Mouse (Mus musculus) liver, embryonic 13.5 days (tissue): ENCODE results near the gene Spata1. TPM values are rescaled to one million over a fixed set of nuclear protein-coding genes. Genes with fewer than 3 reads are reported as not detected.

Experiments
- ATAC-seq: fragments of 200-750 bp; cut with Nextera tagmentation; 2 replicates; pipeline ENCODE4 v1.8.0; 2017; ENCODE audit warnings: low read depth, mild to moderate bottlenecking, moderate number of reproducible peaks, moderate library complexity
- DNase-seq: peaks from one replicate; pipeline ENCODE4 v3.0.0; 2022
- H3K27ac ChIP-seq: fragments of 300-500 bp; sonication (generic); 2 replicates; pipeline ENCODE4 v1.5.1; 2015; ENCODE audit warnings: moderate library complexity, mild to moderate bottlenecking, inconsistent platforms
- H3K27me3 ChIP-seq: fragments of 300-500 bp; sonication (generic); 2 replicates; pipeline ENCODE4 v1.6.1; 2015; ENCODE audit warnings: mild to moderate bottlenecking, inconsistent platforms
- H3K36me3 ChIP-seq: fragments of 300-500 bp; sonication (generic); 2 replicates; pipeline ENCODE4 v1.6.1; 2015; ENCODE audit warnings: mild to moderate bottlenecking, inconsistent platforms
- H3K4me1 ChIP-seq: fragments of 300-500 bp; sonication (generic); replicated peaks from 2 replicates; pipeline ENCODE4 v1.6.1; 2015; ENCODE audit warnings: inconsistent platforms
- H3K4me2 ChIP-seq: fragments of 300-500 bp; sonication (generic); 2 replicates; pipeline ENCODE4 v1.6.1; 2015; ENCODE audit warnings: inconsistent platforms, mild to moderate bottlenecking, moderate library complexity
- H3K4me3 ChIP-seq: fragments of 300-500 bp; sonication (generic); replicated peaks from 2 replicates; pipeline ENCODE4 v1.5.1; 2015; ENCODE audit warnings: mild to moderate bottlenecking, inconsistent platforms
- H3K9ac ChIP-seq: fragments of 300-500 bp; sonication (generic); 2 replicates; pipeline ENCODE4 v1.6.1; 2015; ENCODE audit warnings: mild to moderate bottlenecking, inconsistent platforms
- H3K9me3 ChIP-seq: fragments of 300-500 bp; sonication (generic); replicated peaks from 2 replicates; pipeline ENCODE4 v1.6.1; 2016; ENCODE audit warnings: inconsistent platforms
- WGBS: fragments of 180-500 bp; shearing (Covaris S2); methylation state at CpG from one replicate; pipeline ENCODE4 v1.1.7; 2015; ENCODE audit not compliant: insufficient replicate concordance; 5-methylcytosine and 5-hydroxymethylcytosine counted together
- polyA plus RNA-seq: library from polyadenylated mRNA; unstranded; fragments of >200 nt; fragmentation: Nextera tagmentation; extraction: Ambion mirVana; gene quantifications from 2 replicates; pipeline ENCODE4 v1.2.1, GENCODE M21; 2015

The Spata1 gene
- polyA plus RNA-seq, 1 experiment from 2014 or later, result 0.88 TPM

DNA sequence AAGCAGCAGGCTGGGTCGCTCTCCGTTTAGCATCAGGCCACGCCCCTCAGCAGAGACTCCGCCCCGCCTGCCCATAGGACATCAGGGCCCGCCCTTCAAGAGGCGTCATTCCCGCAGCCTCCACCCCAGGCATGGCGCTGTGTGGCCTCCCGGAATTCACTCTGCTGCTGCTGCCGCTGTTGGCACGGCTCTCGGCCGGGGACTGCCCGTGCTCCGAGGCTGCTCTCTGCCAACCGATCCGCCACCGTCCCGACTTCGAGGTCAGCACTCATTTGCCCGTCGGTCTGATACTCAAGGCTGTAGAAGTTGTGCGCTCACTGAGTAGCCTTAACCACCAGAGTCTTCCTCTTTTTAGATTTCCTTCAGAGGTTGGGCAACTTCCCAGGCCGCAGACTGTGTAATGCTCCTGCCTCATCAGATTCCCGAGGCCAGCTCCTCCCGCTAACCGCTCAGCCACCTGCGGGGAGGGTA lies 49.1 kb downstream of the Spata1 start:
- DNase-seq, result peak; percentile 93
- H3K4me2 ChIP-seq, result peak overlapping the region; percentile 90
- H3K9me3 ChIP-seq, result 0 out of 2 replicates have a peak, but pooled peaks cover 5% of the 10 kb centered on the region
- H3K27ac ChIP-seq, result peak overlapping the region; percentile 78
- no peaks in the 10 kb centered on the region for H3K27me3 ChIP-seq
- H3K4me1 ChIP-seq, result peaks cover 34% of the 10 kb centered on the region
- peak overlapping the region; percentile 71 for H3K4me3 ChIP-seq
- peak; percentile 99 for ATAC-seq
- WGBS, result under 1% methylated on average over 29 of the region's 29 CpGs
- peaks cover 9% of the 10 kb centered on the region for H3K36me3 ChIP-seq
- H3K9ac ChIP-seq, result peak overlapping the region; percentile 81

DNA sequence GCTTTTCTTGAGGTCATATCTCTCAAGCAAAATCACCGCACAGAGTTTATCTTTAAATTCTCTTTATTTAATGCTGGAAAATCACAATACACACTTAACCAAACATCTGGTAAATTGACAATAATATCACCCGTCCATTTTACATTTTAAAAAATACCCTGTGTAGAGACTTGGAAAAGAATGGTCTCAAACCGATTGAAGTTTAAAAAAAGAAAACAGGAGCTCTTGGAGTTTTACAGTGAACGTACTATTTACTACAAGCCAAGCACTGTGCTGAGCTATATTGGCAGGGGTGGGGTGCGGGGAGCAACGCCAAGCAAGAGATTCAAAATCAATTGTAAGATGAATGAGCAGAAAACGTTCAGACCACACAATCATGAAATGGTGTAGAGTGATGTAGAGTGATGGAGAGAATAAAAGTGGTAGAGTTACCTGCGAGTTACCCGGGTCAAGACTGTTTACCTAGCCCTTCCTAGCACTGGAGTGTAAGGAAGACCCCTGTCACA lies 49.8 kb downstream of the Spata1 start, which contains the start of gene Ctbs:
Gene Ctbs, plus strand, starts transcription at position 51 of the 506 bp plus-strand sequence.
- Histone ChIP-seq H3K27me3 (no peaks in the 10 kb centered on the region), H3K27ac (peak within 1 kb of the TSS; percentile 78)
- 47% methylated on average over 9 of the region's 9 CpGs for WGBS

DNA sequence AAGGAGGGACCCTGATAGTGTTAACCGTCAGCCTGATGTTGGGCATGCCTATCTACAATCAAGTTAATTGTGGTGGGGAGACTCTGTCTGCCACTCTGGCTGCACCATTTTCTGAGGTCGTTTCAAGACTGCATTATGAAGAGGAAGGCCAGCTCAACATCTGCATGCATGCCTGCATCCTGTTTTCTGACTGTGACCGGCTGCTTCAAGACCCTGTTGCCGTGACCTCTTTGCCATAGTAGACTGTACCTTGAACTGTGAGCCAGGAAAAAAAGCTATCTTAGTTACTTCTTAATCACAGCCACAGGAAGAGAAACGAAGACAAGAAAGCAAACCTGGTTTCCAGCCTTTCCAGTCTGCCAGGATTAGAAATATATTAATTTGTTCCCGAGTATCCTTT lies 50.6 kb downstream of the Spata1 start:
- ATAC-seq (no peak), DNase-seq (no peak)
- H3K4me3 ChIP-seq, result no peak overlapping the region
- H3K4me2 ChIP-seq, result no peak overlapping the region
- H3K27ac ChIP-seq, result no peak overlapping the region
- H3K4me1 ChIP-seq, result peaks cover 34% of the 10 kb centered on the region
- no peak overlapping the region for H3K9ac ChIP-seq
- no peaks in the 10 kb centered on the region for H3K27me3 ChIP-seq
- H3K9me3 ChIP-seq, result 0 out of 2 replicates have a peak, but pooled peaks cover 5% of the 10 kb centered on the region
- 55% methylated on average over 6 of the region's 6 CpGs for WGBS
- H3K36me3 ChIP-seq, result peaks cover 20% of the 10 kb centered on the region

More for the DNA sequence above, 49.8 kb downstream of the Spata1 start, which contains the start of gene Ctbs:
- Histone ChIP-seq H3K4me1 (peaks cover 34% of the 10 kb centered on the region), H3K4me3 (peak within 1 kb of the TSS; percentile 71), H3K9me3 (0 out of 2 replicates have a peak, but pooled peaks cover 5% of the 10 kb centered on the region), H3K4me2 (peak within 1 kb of the TSS; percentile 90), H3K9ac (peak within 1 kb of the TSS; percentile 81), H3K36me3 (peaks cover 15% of the 10 kb centered on the region)
- no peak for DNase-seq
- 0 out of 2 replicates have a peak, but pooled peaks have one; percentile 0 for ATAC-seq

DNA sequence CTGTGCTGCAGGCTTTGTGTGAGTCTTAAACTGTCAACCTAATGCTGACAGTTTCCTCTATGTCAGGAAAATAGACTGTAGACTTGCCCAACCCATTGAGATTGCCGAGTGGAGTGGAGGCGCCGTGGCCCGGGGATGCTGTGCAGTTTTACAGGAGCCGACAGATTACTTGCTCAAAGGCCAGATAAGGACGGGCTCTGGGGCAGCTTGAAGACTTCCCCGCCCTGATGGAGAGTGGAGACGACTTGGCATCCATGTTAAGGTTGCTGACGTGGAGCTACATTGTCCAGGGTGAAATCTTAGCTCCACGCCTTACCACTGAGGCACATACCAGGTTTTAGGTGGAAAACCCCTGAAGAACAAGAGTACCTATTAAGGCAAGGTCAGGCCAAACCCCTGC lies 51.2 kb downstream of the Spata1 start:
- WGBS, result 45% methylated on average over 10 of the region's 10 CpGs
- DNase-seq (no peak), ATAC-seq (no peak)
- Histone ChIP-seq H3K4me2 (no peak overlapping the region), H3K4me3 (no peak overlapping the region), H3K9me3 (0 out of 2 replicates have a peak, but pooled peaks cover 5% of the 10 kb centered on the region), H3K27ac (no peak overlapping the region), H3K9ac (no peak overlapping the region), H3K4me1 (peaks cover 34% of the 10 kb centered on the region), H3K27me3 (no peaks in the 10 kb centered on the region), H3K36me3 (peaks cover 26% of the 10 kb centered on the region)

DNA sequence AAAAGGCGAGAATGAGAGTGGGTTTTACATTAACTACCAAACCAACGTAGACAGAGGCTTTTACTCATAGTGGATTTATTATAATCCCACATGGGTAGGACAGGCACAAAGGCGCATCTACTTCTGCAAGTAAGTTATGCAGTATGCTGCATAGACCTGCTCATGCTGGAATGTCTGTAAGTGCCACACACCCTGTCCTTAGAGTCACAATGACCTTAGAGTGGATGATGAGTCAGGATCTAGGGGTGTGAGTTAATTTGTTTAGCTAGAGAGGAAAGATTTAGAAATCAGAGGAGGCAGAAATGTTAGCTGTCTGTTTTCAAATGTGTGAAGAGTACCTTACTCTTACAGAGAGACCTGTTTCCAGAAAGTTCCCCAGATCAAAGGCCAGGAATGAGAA lies 52.0 kb downstream of the Spata1 start:
- Histone ChIP-seq H3K9me3 (0 out of 2 replicates have a peak, but pooled peaks cover 5% of the 10 kb centered on the region), H3K9ac (no peak overlapping the region), H3K4me3 (no peak overlapping the region), H3K36me3 (peaks cover 33% of the 10 kb centered on the region), H3K4me1 (peaks cover 34% of the 10 kb centered on the region), H3K27me3 (no peaks in the 10 kb centered on the region), H3K27ac (no peak overlapping the region), H3K4me2 (no peak overlapping the region)
- 80% methylated on average over 3 of the region's 3 CpGs for WGBS
- DNase-seq (no peak), ATAC-seq (no peak)

DNA sequence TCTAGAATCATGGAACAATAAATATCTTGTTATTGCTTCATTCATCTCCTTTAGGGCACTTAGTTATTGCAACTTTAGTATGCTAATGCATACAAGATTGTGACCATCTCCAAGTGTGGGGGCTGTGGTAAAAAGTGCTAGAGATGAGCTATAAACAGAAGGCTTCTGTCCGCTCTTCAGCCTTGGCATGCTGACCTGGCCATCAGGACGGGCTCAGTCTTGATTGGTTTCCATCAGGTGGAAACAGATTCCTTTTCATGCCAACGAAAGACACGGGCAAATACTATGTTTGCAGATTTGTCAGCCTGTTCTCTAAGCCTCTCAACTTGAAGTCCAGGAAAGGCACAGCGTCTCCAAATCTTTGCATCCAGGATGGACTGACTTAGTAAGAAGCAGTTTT lies 52.4 kb downstream of the Spata1 start:
- 91% methylated on average over 5 of the region's 5 CpGs for WGBS
- DNase-seq, result no peak
- H3K27me3 ChIP-seq, result no peaks in the 10 kb centered on the region
- H3K4me1 ChIP-seq, result peaks cover 33% of the 10 kb centered on the region
- no peak for ATAC-seq
- H3K4me2 ChIP-seq, result no peak overlapping the region
- H3K27ac ChIP-seq, result no peak overlapping the region
- H3K9ac ChIP-seq, result no peak overlapping the region
- peaks cover 37% of the 10 kb centered on the region for H3K36me3 ChIP-seq
- H3K4me3 ChIP-seq, result no peak overlapping the region
- H3K9me3 ChIP-seq, result 0 out of 2 replicates have a peak, but pooled peaks cover 5% of the 10 kb centered on the region

DNA sequence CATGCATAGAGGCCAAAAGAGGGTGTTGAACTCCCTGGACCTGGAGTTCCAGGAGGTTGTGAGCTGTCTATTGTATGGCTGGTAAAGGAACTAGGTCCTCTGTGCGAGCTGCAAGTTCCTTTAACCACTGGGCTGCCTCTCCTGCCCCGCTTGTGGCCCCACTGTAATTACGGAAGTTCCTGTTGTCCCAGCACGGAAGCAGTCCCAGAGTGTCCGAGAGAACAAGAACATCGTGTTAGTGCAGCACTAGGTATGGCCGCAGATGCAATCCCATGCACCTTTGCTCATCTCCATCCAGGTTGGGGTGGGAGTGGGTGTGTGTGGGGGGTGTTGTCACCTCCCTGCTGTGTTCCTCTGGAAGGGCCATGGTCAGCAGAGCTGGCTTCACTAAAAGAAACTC lies 54.7 kb downstream of the Spata1 start:
- Histone ChIP-seq H3K36me3 (peaks cover 59% of the 10 kb centered on the region), H3K9ac (no peak overlapping the region), H3K4me1 (peaks cover 12% of the 10 kb centered on the region), H3K27me3 (no peaks in the 10 kb centered on the region), H3K27ac (no peak overlapping the region), H3K4me3 (no peak overlapping the region), H3K4me2 (no peak overlapping the region), H3K9me3 (0 out of 2 replicates have a peak, but pooled peaks cover 5% of the 10 kb centered on the region)
- 81% methylated on average over 7 of the region's 7 CpGs for WGBS
- DNase-seq (no peak), ATAC-seq (no peak)

DNA sequence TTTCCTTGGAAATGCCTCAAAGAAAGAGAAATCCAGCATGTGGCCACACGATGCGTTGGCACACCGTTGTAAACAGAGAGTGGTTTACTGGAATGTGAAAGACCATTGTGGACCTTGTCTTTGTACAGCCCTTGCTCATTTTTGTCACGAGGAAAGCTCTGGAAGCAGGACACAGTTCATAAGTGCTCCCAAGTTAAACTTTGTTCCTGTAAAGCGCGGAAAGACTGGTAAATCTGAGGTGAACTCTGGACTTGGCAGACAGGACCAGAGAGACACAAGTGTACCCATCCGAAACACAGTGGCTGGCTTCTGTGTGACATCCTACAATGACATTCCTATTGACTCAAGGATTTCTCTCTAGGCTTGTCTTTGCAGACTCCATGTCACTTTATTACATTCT lies 56.2 kb downstream of the Spata1 start:
- H3K4me1 ChIP-seq, result peaks cover 6% of the 10 kb centered on the region
- H3K4me3 ChIP-seq, result no peak overlapping the region
- H3K9me3 ChIP-seq, result 0 out of 2 replicates have a peak, but pooled peaks cover 5% of the 10 kb centered on the region
- no peak overlapping the region for H3K9ac ChIP-seq
- peaks cover 72% of the 10 kb centered on the region for H3K36me3 ChIP-seq
- DNase-seq (no peak), ATAC-seq (peak; percentile 15; the same call in 1 of the 2 replicates)
- no peak overlapping the region for H3K27ac ChIP-seq
- no peak overlapping the region for H3K4me2 ChIP-seq
- no peaks in the 10 kb centered on the region for H3K27me3 ChIP-seq
- 88% methylated on average over 7 of the region's 7 CpGs for WGBS

DNA sequence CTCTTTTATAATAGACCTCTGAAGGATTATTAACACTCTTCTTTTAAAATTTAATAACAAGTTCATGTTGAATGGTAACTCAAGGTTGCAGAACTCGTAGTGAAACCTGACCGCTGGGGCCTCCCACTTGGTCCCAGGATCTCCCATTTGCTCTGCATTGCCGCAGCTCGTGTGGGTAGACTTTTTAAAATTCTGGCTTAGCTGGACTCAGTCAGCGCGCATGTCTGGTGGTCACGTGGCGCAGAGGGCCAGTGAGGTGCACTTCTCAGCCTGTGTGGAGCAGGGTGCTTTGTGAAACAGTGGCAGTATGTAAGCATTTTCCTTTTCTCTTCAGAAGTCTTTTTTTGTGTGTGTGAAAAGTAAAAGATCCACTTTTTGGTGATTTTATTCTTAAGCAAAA lies 56.6 kb downstream of the Spata1 start:
- no peak overlapping the region for H3K27ac ChIP-seq
- no peak overlapping the region for H3K9ac ChIP-seq
- no peaks in the 10 kb centered on the region for H3K27me3 ChIP-seq
- WGBS, result 89% methylated on average over 8 of the region's 8 CpGs
- 0 out of 2 replicates have a peak, but pooled peaks cover 5% of the 10 kb centered on the region for H3K9me3 ChIP-seq
- H3K4me1 ChIP-seq, result peaks cover 2% of the 10 kb centered on the region
- no peak overlapping the region for H3K4me2 ChIP-seq
- no peak overlapping the region for H3K4me3 ChIP-seq
- H3K36me3 ChIP-seq, result peaks cover 77% of the 10 kb centered on the region
- DNase-seq (no peak), ATAC-seq (no peak)

DNA sequence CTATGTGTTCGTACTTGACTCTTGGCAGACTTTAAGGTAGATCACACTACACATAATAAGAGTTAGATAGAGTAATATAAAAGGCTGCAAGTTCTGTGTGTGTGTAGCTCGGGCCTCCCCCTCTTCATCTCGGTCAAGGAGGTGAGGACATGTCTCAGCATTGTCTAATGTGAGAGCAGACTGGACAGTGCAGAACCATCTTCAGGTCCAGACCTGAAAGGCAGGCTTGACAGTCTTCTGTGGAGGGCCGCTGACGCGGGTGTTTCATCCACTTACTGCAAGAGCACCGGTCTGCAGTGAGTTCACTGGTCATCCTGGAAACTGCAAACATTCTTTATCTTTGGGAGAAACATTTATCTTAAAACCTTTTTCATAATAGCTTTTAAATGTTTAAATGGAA lies 57.1 kb downstream of the Spata1 start:
- Histone ChIP-seq H3K27me3 (no peaks in the 10 kb centered on the region), H3K27ac (no peak overlapping the region), H3K4me2 (no peak overlapping the region), H3K9ac (no peak overlapping the region), H3K9me3 (0 out of 2 replicates have a peak, but pooled peaks cover 5% of the 10 kb centered on the region), H3K4me1 (no peaks in the 10 kb centered on the region), H3K4me3 (no peak overlapping the region), H3K36me3 (peaks cover 81% of the 10 kb centered on the region)
- DNase-seq, result no peak
- ATAC-seq, result no peak
- 91% methylated on average over 7 of the region's 7 CpGs for WGBS

DNA sequence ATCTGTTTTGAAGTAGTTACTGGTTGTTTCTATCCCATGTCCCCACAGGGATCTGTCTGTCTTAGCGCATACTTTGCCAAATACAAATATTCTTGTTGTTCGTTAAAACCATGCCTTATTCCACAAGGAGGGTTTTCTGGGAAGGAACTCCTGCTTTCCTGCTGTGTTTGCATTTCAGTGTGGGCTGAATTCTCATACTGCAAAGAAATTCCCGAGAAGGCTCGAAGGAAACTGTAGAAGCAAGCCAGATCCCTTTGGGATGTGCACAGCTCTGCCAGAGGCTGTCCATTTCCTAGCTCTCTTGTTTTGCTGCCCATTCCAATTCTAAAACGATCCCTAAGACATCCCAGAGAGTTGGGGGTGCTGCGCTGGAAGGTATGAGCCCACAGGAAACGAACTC lies 59.1 kb downstream of the Spata1 start:
- DNase-seq, result no peak

DNA sequence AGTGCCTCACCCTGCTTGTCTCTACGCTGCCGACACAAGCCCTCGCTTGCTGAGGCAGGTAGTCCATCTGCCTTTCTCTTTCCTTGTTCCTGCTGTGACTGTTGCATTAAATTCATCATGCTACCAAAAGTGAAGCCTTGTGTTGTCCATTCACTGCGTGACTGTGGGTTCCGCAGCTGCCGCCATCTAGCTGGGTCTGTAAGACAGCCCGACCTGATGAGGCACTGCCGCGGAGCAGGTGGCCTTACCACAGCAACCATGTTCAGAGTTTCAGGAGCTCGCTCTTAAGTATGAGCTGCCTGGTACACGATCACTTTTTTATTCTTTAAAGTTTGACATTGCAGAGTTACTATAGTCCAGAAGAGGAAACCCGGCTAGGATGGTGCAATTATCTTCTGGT lies 59.5 kb downstream of the Spata1 start:
- Histone ChIP-seq H3K4me3 (no peak overlapping the region), H3K36me3 (peaks cover 93% of the 10 kb centered on the region), H3K27me3 (no peaks in the 10 kb centered on the region), H3K4me1 (no peaks in the 10 kb centered on the region), H3K27ac (no peak overlapping the region), H3K9ac (no peak overlapping the region), H3K9me3 (no peaks in the 10 kb centered on the region), H3K4me2 (no peak overlapping the region)
- WGBS, result 90% methylated on average over 12 of the region's 12 CpGs
- DNase-seq, result no peak
- ATAC-seq, result no peak

More for the DNA sequence above, 59.1 kb downstream of the Spata1 start:
- Histone ChIP-seq H3K4me2 (no peak overlapping the region), H3K9me3 (no peaks in the 10 kb centered on the region), H3K36me3 (peaks cover 93% of the 10 kb centered on the region), H3K4me1 (no peaks in the 10 kb centered on the region), H3K27me3 (no peaks in the 10 kb centered on the region), H3K9ac (no peak overlapping the region), H3K4me3 (no peak overlapping the region), H3K27ac (no peak overlapping the region)
- WGBS, result 89% methylated on average over 7 of the region's 7 CpGs
- no peak for ATAC-seq
